Mouse (Mus musculus): ENCODE measurements around the gene Ldhb.

GRCm38 (mm10) chr6:142514912-142515311 lies 7.2 kb upstream of the Ldhb start:
- TF ChIP-seq CTCF (IDR thresholded peaks at IDR 0.05; ENCODE audit: low read depth, low read length) = peak; percentile 67
- TF ChIP-seq POLR2A (IDR thresholded peaks at IDR 0.05; ENCODE audit: extremely low read depth, insufficient read depth, low read length) = no peak
